Mouse (Mus musculus) kidney, adult 2 months (tissue): Measurements from ENCODE around the gene Il2rb.

ENCODE experiments used
- CTCF ChIP-seq: fragments of 200-500 bp; conservative IDR thresholded peaks from 2 replicates; pipeline ENCODE4 v1.5.1; 2011; ENCODE audit warnings: low read depth, mild to moderate bottlenecking, control low read depth, low read length, moderate library complexity, mixed read lengths; ENCODE audit not compliant: insufficient read depth, insufficient read length
- POLR2A ChIP-seq: fragments of 200-500 bp; IDR thresholded peaks from one replicate; pipeline ENCODE4 v1.6.1; 2011; ENCODE audit warnings: low read depth, low read length, control low read depth

- TF ChIP-seq CTCF (no peak), POLR2A (no peak)
Observed at GRCm38 (mm10) chr15:78462981-78463380, 32.1 kb downstream of the Il2rb start.
